Mouse (Mus musculus) layer of hippocampus, adult 2 months (tissue): ENCODE measurements at regions not wholly inside any gene's neighbourhood (a gene's known extent, or its start where the extent isn't known, plus 50 kb on each side); places are given as distances from the start of the nearest gene placed in this dataset.
"Not testable (repeated sequence)": the region's sequence is repeated elsewhere in the genome, so short reads cannot be mapped to it uniquely, and the experiment has no call there.

ENCODE experiments used
- DNase-seq, 2 experiments: peaks; one replicate each; pipeline ENCODE4 v3.0.0; 2022; ENCODE audit warnings: low spot score in 2 of 2
- H3K27ac ChIP-seq: fragments of 200-600 bp; 2 replicates; pipeline ENCODE4 v1.8.1; 2022
- H3K4me3 ChIP-seq: fragments of 200-600 bp; 2 replicates; pipeline ENCODE4 v1.8.1; 2022; ENCODE audit warnings: mild to moderate bottlenecking
- CTCF ChIP-seq: fragments of 200-600 bp; conservative IDR thresholded peaks from 2 replicates; pipeline ENCODE4 v1.8.1; 2022; ENCODE audit warnings: antibody characterized with exemption, mild to moderate bottlenecking, moderate library complexity

DNA sequence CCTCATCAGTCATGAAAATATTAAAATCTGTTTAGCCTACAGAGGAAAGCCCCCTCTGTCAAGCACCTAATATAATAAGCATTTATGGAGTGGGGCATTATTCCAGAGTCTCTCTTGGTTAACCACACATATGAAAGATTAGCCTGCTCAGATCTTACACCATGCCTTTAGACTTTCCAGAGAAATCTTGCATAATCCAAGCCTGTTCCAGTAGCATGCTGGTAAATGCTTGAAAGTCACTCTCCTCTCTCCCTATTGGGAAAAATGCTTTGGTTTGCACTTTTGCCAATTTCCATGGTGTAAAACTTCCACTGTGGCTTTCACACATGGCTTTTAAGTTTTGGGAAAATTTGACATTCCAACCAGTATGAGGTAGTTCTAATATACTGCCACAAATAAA, 192.1 kb upstream of the Tmc3 start:
- Histone ChIP-seq H3K4me3 (no peak overlapping the region), H3K27ac (no peak overlapping the region)
- TF ChIP-seq CTCF = no peak
- no peak for DNase-seq

DNA sequence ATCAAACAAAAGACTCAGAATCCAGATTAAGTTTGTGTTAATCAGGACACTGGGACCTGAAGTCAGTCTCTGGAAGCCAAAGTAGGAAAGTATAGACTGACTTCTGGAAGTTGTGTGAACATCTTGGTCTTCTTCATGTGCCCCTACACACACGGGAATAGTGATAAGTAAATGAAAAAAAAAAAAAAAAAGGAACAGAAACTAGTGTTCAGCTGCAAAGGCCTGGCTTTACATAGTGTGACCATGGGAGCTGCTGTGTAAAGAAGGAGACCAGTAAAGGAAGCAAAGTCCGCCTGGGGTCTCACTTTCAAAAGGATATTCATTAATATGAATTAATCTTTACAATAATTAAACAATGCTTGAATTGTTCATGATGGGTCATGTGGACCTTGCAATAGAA, 190.6 kb upstream of the Tmc3 start:
- no peak for DNase-seq
- TF ChIP-seq CTCF = no peak
- no peak overlapping the region for H3K27ac ChIP-seq
- H3K4me3 ChIP-seq = no peak overlapping the region

DNA sequence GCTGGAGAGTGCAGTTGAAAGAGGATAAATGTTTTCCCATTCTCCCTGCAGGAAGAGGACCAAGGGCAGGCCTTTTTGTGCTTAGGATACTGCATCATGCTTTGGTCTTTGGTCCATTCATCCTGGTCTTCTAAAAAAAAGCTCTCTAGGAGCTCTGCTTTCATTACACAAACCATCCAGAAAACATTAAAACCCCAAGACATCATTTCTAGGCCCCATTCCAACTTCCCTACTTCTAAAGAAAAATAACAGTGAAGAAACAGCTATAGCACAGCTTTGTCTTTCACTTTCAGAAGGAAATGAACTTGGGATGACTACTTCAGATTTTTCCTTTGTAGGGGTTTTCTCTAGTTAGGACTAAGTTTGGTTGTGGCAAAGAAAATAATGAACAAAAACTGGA, 185.1 kb upstream of the Tmc3 start:
- DNase-seq = no peak
- TF ChIP-seq CTCF = no peak
- H3K4me3 ChIP-seq = no peak overlapping the region
- H3K27ac ChIP-seq = no peak overlapping the region

DNA sequence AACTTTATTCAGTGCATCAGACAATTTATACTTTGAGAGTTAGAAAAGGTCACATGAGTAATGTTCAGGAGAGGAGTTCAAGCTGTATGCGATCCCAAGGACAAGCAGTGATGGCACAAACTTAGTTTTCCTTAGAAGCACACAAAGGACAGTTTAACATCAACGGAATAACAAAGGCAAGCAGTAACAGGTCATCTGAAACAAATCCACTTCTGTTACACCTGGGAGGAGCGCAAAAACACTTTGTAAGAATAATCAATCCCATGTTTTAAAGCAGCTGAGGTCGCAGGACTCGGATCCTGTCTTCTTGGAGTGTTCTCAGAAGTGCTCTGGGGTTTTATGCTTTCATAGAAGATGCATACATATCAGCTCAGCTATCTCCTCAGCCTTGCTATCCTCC, 183.7 kb upstream of the Tmc3 start:
- DNase-seq = no peak
- no peak for TF ChIP-seq CTCF
- Histone ChIP-seq H3K27ac (no peak overlapping the region), H3K4me3 (no peak overlapping the region)

DNA sequence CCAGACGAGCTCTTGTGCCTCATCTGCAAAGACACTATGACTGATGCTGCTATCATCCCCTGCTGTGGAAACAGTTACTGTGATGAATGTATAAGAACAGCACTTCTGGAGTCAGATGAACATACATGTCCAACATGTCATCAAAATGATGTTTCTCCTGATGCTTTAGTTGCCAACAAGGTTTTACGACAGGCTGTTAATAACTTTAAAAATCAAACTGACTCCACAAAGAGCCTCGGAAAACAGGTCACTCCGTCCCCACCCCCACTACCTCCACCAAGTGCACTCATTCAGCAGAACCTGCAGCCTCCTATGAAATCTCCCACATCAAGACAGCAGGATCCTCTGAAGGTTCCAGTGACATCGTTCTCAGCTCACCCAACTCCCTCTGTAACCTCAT, 172.0 kb upstream of the Tmc3 start:
- not testable (repeated sequence) for H3K27ac ChIP-seq, DNase-seq, H3K4me3 ChIP-seq

DNA sequence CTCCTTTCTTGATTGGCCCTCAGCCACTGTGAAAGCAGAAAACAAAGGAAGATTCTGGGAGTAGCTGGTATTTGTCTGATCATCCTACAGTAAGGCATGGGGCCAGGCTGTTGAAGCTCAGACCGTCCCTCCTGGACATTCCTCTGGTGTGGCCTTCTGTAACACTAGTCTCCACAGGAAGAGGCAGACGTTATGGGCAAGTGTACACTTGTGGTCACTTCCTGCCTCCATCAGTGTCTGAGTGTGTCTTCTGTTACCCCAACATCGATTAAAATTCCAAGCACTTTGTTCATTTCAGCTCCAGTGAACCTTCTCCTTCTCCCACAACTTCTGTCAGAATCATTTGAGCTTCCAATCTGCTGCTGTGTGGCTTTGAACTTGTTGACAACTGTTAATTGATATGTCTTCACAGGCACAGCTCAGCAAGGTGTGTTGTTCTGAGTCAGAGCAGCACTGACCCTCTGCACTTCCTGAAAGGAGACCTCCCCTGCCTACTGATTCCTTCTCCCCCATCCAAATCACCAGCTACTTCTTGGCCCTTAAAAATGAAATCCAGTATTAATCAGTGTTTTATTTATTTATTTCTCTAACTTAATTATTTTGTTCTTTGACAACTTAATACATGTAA, 154.7 kb upstream of the Tmc3 start:
- Histone ChIP-seq H3K4me3 (no peak overlapping the region), H3K27ac (no peak overlapping the region)
- no peak for TF ChIP-seq CTCF
- no peak for DNase-seq

DNA sequence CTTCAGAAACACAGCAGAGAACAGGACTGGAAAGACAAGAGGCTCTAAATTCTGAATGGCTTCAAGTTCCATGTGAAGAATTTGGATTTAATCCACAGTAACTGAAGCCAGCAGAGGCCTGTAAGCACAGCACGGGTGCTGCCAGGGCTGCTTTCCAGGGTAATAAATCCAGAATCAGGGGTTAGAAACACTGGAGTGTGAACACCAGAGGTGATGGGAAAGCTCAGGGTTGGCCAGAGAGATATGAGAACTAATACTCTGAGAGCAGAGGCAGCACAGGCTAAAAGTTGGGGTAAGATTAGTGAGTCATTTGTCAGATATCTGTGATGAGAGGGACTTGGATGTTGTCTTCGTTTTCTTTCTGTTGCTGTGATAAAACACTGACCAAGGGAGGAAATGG, 153.6 kb upstream of the Tmc3 start:
- TF ChIP-seq CTCF = no peak
- Histone ChIP-seq H3K27ac (no peak overlapping the region), H3K4me3 (no peak overlapping the region)
- no peak for DNase-seq

DNA sequence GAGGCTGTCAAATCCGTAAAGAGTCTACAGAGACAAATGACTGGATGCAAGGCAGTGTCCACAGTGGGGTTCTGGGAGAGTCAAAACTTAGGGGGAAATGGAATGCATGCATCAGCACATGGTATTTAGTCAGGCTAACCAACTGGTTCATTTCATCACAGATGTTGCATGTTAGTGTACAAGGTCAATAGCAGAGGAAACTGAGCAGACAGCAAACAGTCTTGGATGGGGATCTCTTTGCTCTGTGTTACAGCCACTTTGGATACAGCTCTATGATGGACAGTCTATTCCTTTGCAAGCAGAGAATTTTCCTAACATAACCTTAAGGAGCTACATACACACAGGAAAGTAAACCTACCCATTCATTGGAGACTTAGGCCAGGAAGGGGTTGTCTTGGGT, 151.9 kb upstream of the Tmc3 start:
- no peak for TF ChIP-seq CTCF
- H3K4me3 ChIP-seq = no peak overlapping the region
- no peak overlapping the region for H3K27ac ChIP-seq
- no peak for DNase-seq

DNA sequence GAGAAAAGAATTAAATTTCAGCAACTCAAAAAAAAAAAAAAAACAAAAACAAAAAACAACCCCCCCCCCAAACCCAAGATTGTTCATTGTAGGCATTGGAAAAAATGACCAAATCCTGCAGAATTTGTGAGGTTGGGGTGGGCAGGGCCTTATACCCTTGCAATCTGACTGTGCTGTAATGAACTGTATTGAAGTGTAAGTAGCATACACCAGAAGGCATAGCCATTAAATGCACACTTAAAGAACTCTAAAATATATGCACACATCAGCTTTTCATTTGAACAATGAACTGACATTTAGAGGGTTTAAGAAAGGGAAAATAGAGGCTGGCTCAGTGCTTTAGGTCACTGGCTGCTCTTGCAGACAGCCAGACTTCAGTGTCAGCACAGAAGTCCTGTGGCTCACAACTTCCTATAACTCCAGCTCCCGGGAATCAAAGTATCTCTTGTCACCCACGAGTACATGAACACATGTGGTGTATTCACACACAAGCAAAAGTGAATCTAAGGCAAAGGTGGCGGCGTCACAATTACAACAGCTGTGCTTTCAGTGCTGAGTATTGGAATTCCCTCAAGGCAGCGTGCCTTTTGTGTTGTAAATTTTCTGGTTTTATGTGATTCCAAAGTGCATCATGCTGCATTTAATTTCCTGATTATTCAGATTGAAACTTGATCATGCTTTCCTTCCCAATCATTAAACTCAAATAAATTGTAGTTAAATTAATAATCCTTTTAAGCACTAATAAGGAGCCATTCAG, 150.6 kb upstream of the Tmc3 start:
- TF ChIP-seq CTCF = no peak
- DNase-seq = no peak
- Histone ChIP-seq H3K27ac (no peak overlapping the region), H3K4me3 (no peak overlapping the region)

DNA sequence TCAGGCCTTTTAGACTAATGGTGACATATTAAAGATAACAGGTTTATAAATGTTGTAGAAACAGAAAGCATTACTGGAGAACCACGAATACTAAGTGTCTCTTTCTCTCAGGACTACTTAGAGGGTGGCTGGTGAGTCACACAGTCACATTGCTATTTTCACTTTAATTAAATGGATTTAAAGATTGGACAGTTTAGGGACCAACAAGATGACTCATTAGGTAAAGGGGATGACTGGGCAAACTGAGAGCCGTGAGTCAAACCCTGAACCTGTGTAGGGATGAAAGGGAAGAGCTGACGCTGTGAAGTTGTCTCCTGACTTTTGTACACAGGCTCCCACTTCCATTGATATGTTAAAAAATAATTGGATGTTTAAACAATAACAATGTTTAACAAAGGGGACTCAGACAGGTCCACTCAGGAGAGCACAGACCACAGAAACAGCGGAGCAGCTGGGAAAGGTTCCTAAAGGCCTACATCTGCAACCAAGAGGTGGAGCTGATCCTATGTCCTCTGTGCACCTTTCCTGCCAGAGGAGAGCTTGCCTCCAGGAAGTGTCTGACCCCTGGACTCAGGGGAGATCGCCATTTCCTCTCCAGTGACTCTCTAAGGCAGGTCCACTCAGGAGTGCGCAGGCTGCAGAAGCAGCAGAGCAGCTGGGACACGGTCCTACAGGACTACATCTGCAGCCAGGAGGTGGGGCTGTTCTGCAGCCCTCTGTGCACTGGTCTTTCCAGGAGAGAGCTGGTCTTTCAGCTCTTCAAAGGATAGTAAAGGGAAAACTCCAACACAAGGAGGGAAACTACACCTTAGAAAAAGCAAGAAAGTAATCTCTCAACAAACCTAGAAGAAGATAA, 146.0 kb upstream of the Tmc3 start:
- Histone ChIP-seq H3K27ac (no peak overlapping the region), H3K4me3 (no peak overlapping the region)
- DNase-seq = no peak
- TF ChIP-seq CTCF = peak; percentile 52

DNA sequence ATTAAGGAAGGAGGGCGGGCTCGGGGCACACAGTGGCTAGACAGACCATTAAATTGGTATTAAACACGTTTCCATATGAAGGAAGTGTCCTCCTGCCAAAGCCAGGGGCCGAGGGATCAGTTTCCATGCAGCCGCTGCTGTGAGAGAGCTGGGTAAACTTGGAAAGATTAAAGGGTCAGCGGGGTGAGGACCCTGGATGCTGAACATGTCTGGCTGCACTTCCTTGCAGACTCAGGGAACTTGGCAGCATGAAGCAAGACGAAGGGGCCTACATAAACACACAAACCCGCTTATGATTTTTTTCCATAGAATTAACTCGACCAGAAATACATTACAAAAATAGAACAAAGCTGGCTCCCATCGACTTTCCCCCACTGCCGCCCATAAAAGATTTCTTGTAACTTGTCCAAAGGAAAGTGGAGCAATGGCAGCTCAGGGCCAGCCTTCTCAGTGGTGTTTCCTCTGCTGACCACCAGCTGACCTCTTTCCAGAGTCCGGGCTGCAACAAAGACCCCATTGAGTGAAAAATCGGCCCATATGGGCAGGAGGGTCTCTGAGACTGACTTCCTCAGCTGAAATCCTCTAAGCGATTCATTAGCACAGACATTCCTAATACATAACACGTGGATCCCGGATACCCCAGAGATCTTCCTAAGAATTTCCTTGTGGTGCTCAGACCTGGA, 141.0 kb upstream of the Tmc3 start:
- H3K4me3 ChIP-seq = no peak overlapping the region
- no peak overlapping the region for H3K27ac ChIP-seq
- no peak for DNase-seq
- no peak for TF ChIP-seq CTCF

DNA sequence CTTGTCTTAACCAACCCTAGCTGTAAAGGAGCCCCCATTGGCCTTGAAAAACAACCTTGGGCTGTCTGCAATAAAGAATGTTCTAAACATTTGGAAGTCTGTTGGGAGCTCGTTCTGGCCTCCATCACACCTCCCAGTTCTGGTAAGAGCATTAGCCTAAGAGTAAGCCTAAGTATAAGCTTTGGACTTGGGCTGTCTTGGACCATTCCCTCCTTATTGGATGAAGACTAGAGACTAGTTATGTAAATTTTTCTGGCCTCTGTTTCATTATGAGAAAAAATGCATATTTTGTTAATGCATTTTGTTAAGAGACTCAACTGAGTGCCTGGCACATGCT, 140.5 kb upstream of the Tmc3 start:
- TF ChIP-seq CTCF = no peak
- H3K4me3 ChIP-seq = no peak overlapping the region
- H3K27ac ChIP-seq = no peak overlapping the region
- DNase-seq = no peak
